Mouse (Mus musculus) lung, postnatal 0 days (tissue): ENCODE measurements around the gene Sgip1. TPM values are rescaled to one million over a fixed set of nuclear protein-coding genes. Genes with fewer than 3 reads are reported as not detected.

Source experiments
- ATAC-seq: fragments of 200-750 bp; cut with Nextera tagmentation; 2 replicates; pipeline ENCODE4 v1.8.0; 2017; ENCODE audit warnings: moderate library complexity
- DNase-seq: peaks from one replicate; pipeline ENCODE4 v3.0.0-alpha.2; 2016; ENCODE audit warnings: low spot score
- H3K27ac ChIP-seq: fragments of 300-500 bp; sonication (generic); 2 replicates; pipeline ENCODE4 v1.5.1; 2014; ENCODE audit warnings: antibody characterized with exemption, mild to moderate bottlenecking, low read length, mixed read lengths
- H3K27me3 ChIP-seq: fragments of 300-500 bp; sonication (generic); replicated peaks from 2 replicates; pipeline ENCODE4 v1.6.1; 2014; ENCODE audit warnings: low read length, mixed read lengths; ENCODE audit not compliant: insufficient read depth
- H3K36me3 ChIP-seq: fragments of 300-500 bp; sonication (generic); 2 replicates; pipeline ENCODE4 v1.6.1; 2014; ENCODE audit warnings: low read length, mixed read lengths; ENCODE audit not compliant: insufficient read depth
- H3K4me1 ChIP-seq: fragments of 300-500 bp; sonication (generic); 2 replicates; pipeline ENCODE4 v1.6.1; 2014; ENCODE audit warnings: antibody characterized with exemption, low read depth, low read length, mixed read lengths; ENCODE audit not compliant: insufficient read depth
- H3K4me2 ChIP-seq: fragments of 300-500 bp; sonication (generic); replicated peaks from 2 replicates; pipeline ENCODE4 v1.6.1; 2014; ENCODE audit warnings: low read depth, mild to moderate bottlenecking, low read length, moderate library complexity, mixed read lengths
- H3K4me3 ChIP-seq: fragments of 300-500 bp; sonication (generic); 2 replicates; pipeline ENCODE4 v1.5.1; 2014; ENCODE audit warnings: low read depth, low read length
- H3K9ac ChIP-seq: fragments of 300-500 bp; sonication (generic); replicated peaks from 2 replicates; pipeline ENCODE4 v1.6.1; 2014; ENCODE audit warnings: low read depth, mild to moderate bottlenecking
- H3K9me3 ChIP-seq: fragments of 300-500 bp; sonication (generic); 2 replicates; pipeline ENCODE4 v1.6.1; 2016; ENCODE audit warnings: low read length, mixed read lengths
- CTCF ChIP-seq: IDR thresholded peaks from 2 replicates; pipeline ENCODE4 v1.5.1; 2016; ENCODE audit warnings: antibody characterized with exemption, mild to moderate bottlenecking
- EP300 ChIP-seq: IDR thresholded peaks from 2 replicates; pipeline ENCODE4 v1.6.1; 2016; ENCODE audit warnings: antibody characterized with exemption, mild to moderate bottlenecking, control low read depth
- WGBS: fragments of 180-500 bp; shearing (Covaris S2); extraction: QIAGEN DNeasy Blood & Tissue Kit; methylation state at CpG from one replicate; pipeline ENCODE4 v1.1.7; 2014; 5-methylcytosine and 5-hydroxymethylcytosine counted together
- polyA plus RNA-seq: library from polyadenylated mRNA; unstranded; fragments of >200 nt; fragmentation: Nextera tagmentation; extraction: Ambion mirVana; gene quantifications from 2 replicates; pipeline ENCODE4 v1.2.1, GENCODE M21; 2015

Gene Sgip1
- 7.8 and 9.0 TPM in 2 replicates for polyA plus RNA-seq

- no peak within 1 kb of the TSS for H3K27ac ChIP-seq
- DNase-seq (no peak), ATAC-seq (no peak)
- no peaks in the 10 kb centered on the region for H3K4me1 ChIP-seq
- H3K9me3 ChIP-seq, result no peaks in the 10 kb centered on the region
- WGBS, result 67% methylated on average over 8 of the region's 8 CpGs
- no peak within 1 kb of the TSS for H3K4me3 ChIP-seq
- TF ChIP-seq EP300 (no peak), CTCF (no peak)
- H3K4me2 ChIP-seq, result no peak within 1 kb of the TSS
- no peak within 1 kb of the TSS for H3K9ac ChIP-seq
- H3K27me3 ChIP-seq, result no peaks in the 10 kb centered on the region
- H3K36me3 ChIP-seq, result no peaks in the 10 kb centered on the region
Observed at GRCm38 (mm10) chr4:102741287-102741686, at the start of gene Sgip1. Sgip1 (plus strand) TSS chr4:102741297.

GRCm38 (mm10) chr4:102691402-102691801 lies 49.7 kb upstream of the Sgip1 start:
- no peak overlapping the region for H3K27ac ChIP-seq
- H3K4me1 ChIP-seq, result no peaks in the 10 kb centered on the region
- peak; percentile 58 for DNase-seq

GRCm38 (mm10) chr4:102697966-102698365 lies 43.1 kb upstream of the Sgip1 start:
- Histone ChIP-seq H3K9ac (no peak overlapping the region), H3K4me3 (no peak overlapping the region), H3K36me3 (no peaks in the 10 kb centered on the region), H3K9me3 (no peaks in the 10 kb centered on the region), H3K4me2 (no peak overlapping the region), H3K27me3 (no peaks in the 10 kb centered on the region), H3K4me1 (no peaks in the 10 kb centered on the region), H3K27ac (no peak overlapping the region)
- TF ChIP-seq CTCF (no peak), EP300 (no peak)
- WGBS, result 95% methylated on average over 7 of the region's 7 CpGs
- ATAC-seq, result no peak
- DNase-seq, result no peak

More at GRCm38 (mm10) chr4:102691402-102691801, 49.7 kb upstream of the Sgip1 start:
- Histone ChIP-seq H3K9me3 (no peaks in the 10 kb centered on the region), H3K36me3 (no peaks in the 10 kb centered on the region), H3K9ac (no peak overlapping the region), H3K4me2 (no peak overlapping the region), H3K27me3 (no peaks in the 10 kb centered on the region), H3K4me3 (no peak overlapping the region)
- no peak for ATAC-seq
- TF ChIP-seq EP300 (no peak), CTCF (no peak)
- 42% methylated on average over 4 of the region's 4 CpGs for WGBS

GRCm38 (mm10) chr4:102711731-102712130 lies 29.4 kb upstream of the Sgip1 start:
- Histone ChIP-seq H3K4me2 (no peak overlapping the region), H3K27ac (no peak overlapping the region), H3K4me1 (no peaks in the 10 kb centered on the region), H3K9me3 (no peaks in the 10 kb centered on the region), H3K9ac (no peak overlapping the region), H3K4me3 (no peak overlapping the region), H3K27me3 (no peaks in the 10 kb centered on the region), H3K36me3 (no peaks in the 10 kb centered on the region)
- DNase-seq, result no peak
- no peak for ATAC-seq
- no peak for TF ChIP-seq CTCF
- no peak for TF ChIP-seq EP300
- 60% methylated on average over 4 of the region's 4 CpGs for WGBS

- Histone ChIP-seq H3K4me3 (no peak overlapping the region), H3K36me3 (no peaks in the 10 kb centered on the region), H3K4me2 (no peak overlapping the region), H3K27me3 (no peaks in the 10 kb centered on the region), H3K4me1 (no peaks in the 10 kb centered on the region), H3K9ac (no peak overlapping the region), H3K27ac (no peak overlapping the region), H3K9me3 (no peaks in the 10 kb centered on the region)
- ATAC-seq (no peak), DNase-seq (no peak)
- no peak for TF ChIP-seq EP300
- TF ChIP-seq CTCF, result peak; percentile 20
Observed at GRCm38 (mm10) chr4:102715532-102715931, 25.6 kb upstream of the Sgip1 start.

GRCm38 (mm10) chr4:102717123-102717828 lies 23.8 kb upstream of the Sgip1 start:
- no peaks in the 10 kb centered on the region for H3K4me1 ChIP-seq
- no peaks in the 10 kb centered on the region for H3K27me3 ChIP-seq
- H3K4me3 ChIP-seq, result no peak overlapping the region
- H3K36me3 ChIP-seq, result no peaks in the 10 kb centered on the region
- no peaks in the 10 kb centered on the region for H3K9me3 ChIP-seq
- WGBS, result 65% methylated on average over 5 of the region's 5 CpGs
- ATAC-seq, result no peak
- TF ChIP-seq CTCF (no peak), EP300 (no peak)
- no peak overlapping the region for H3K27ac ChIP-seq
- no peak for DNase-seq
- no peak overlapping the region for H3K4me2 ChIP-seq
- no peak overlapping the region for H3K9ac ChIP-seq

GRCm38 (mm10) chr4:102719535-102719934 lies 21.6 kb upstream of the Sgip1 start:
- Histone ChIP-seq H3K9me3 (no peaks in the 10 kb centered on the region), H3K4me2 (no peak overlapping the region), H3K27ac (no peak overlapping the region), H3K9ac (no peak overlapping the region), H3K4me3 (no peak overlapping the region), H3K4me1 (no peaks in the 10 kb centered on the region), H3K27me3 (no peaks in the 10 kb centered on the region), H3K36me3 (no peaks in the 10 kb centered on the region)
- peak; percentile 22 for DNase-seq
- WGBS, result 8% methylated on average over 1 of the region's 1 CpGs
- no peak for ATAC-seq
- TF ChIP-seq EP300, result no peak
- TF ChIP-seq CTCF, result peak; percentile 56
